Comparison of ENCODE assay signal across 7 mouse cellular contexts in genomic region chr10:23787062-23787821, GRCm38 (mm10). TPM values are rescaled to one million over a fixed set of nuclear protein-coding genes. Genes with fewer than 3 reads are reported as not detected.
A peak's percentile ranks its signal among the peaks of the same experiment; 100 is the strongest.
DNase-seq lines count a peak whose midpoint lies in the region; ATAC-seq lines count a peak whose summit lies in the region.

TSS of gene Rps12 (minus strand) at chr10:23787275.

- peaks cover 11% of the 10 kb centered on the region; the same call in 1 of the 2 replicates for H3K4me1 ChIP-seq in intestine, embryonic 15.5 days (replicated peaks)
- H3K4me1 ChIP-seq in midbrain, embryonic 10.5 days: peaks cover 28% of the 10 kb centered on the region

- DNase-seq in adrenal gland, adult 2 months: peak; percentile 98
- peak; percentile 98 for DNase-seq in embryo, embryonic 11.5 days (ENCODE audit: low read depth, low spot score)
- DNase-seq in gastrocnemius, postnatal 36 days: peak; percentile 98 to 99
- peak; percentile 99 for DNase-seq in left cerebral cortex, postnatal 25 days (ENCODE audit: low spot score in 2 of 2)
- DNase-seq in midbrain, embryonic 10.5 days (ENCODE audit: low spot score): peak; percentile 97
- DNase-seq in right cerebral cortex, postnatal 4 days: peak; percentile 98

- ATAC-seq in intestine, embryonic 15.5 days: peak; percentile 96

- peaks cover 14% of the 10 kb centered on the region for H3K36me3 ChIP-seq in intestine, embryonic 15.5 days
- peaks cover 42% of the 10 kb centered on the region for H3K36me3 ChIP-seq in midbrain, embryonic 10.5 days

- no peaks in the 10 kb centered on the region for H3K9me3 ChIP-seq in intestine, embryonic 15.5 days
- no peaks in the 10 kb centered on the region for H3K9me3 ChIP-seq in midbrain, embryonic 10.5 days (replicated peaks)

- H3K4me2 ChIP-seq in intestine, embryonic 15.5 days (replicated peaks): peak within 1 kb of the TSS; percentile 65

- H3K4me3 ChIP-seq in intestine, embryonic 15.5 days (replicated peaks): peak within 1 kb of the TSS; percentile 81
- H3K4me3 ChIP-seq in midbrain, embryonic 10.5 days: peak within 1 kb of the TSS; percentile 93

- intact Hi-C loops in gastrocnemius, postnatal 36 days (cut with DNase I): no loop called here
- intact Hi-C loops in left cerebral cortex, postnatal 25 days (cut with DNase I): loop anchor here (1.0 to 10.0 kb wide), 3 partner anchors 9 to 1082 kb away; partner anchors contain the start of genes Slc18b1 and Tbpl1

- no peaks in the 10 kb centered on the region for H3K27me3 ChIP-seq in intestine, embryonic 15.5 days (replicated peaks)
- no peaks in the 10 kb centered on the region for H3K27me3 ChIP-seq in midbrain, embryonic 10.5 days (ENCODE audit: low read depth, poor library complexity, severe bottlenecking)

- whole genome bisulfite sequencing in intestine, embryonic 15.5 days: under 1% methylated on average over 51 of the region's 51 CpGs
- under 1% methylated on average over 51 of the region's 51 CpGs for WGBS in midbrain, embryonic 10.5 days

- H3K9ac ChIP-seq in intestine, embryonic 15.5 days: peak within 1 kb of the TSS; percentile 90

- peak within 1 kb of the TSS; percentile 92 for H3K27ac ChIP-seq in intestine, embryonic 15.5 days
- peak within 1 kb of the TSS; percentile 93 for H3K27ac ChIP-seq in midbrain, embryonic 10.5 days (replicated peaks)

RNA-seq across cellular contexts. Expression of gene Rps12, which starts in this region (rescaled TPM):
- 100 to 1,000 TPM; 531 to 586 TPM for total RNA-seq in adrenal gland, adult 2 months (2021)
- 612 and 712 TPM in 2 replicates for polyA plus RNA-seq in adrenal gland, adult 2 months (2012; rRNA removed)
- 100 to 1,000 TPM; 159 to 243 TPM for total RNA-seq in gastrocnemius, postnatal 36 days (2021)
- 195 and 208 TPM in 2 replicates for polyA plus RNA-seq in intestine, embryonic 15.5 days (2015; fragmentation: Nextera tagmentation; extraction: Ambion mirVana)
- 100 to 1,000 TPM; 181 to 221 TPM for total RNA-seq in left cerebral cortex, postnatal 25 days (2021)
- 112 and 145 TPM in 2 replicates for polyA plus RNA-seq in midbrain, embryonic 10.5 days (2016; fragmentation: Nextera tagmentation; extraction: Ambion mirVana)

Comparison
In these comparisons a context has a peak if more than half of its experiments do, and no peak if none do; other contexts are left out.
1. Peak in every context shown above with its lines: DNase-seq, ATAC-seq, H3K4me3 ChIP-seq and H3K27ac ChIP-seq.